Mouse (Mus musculus): ENCODE measurements at regions not wholly inside any gene's neighbourhood (a gene's known extent, or its start where the extent isn't known, plus 50 kb on each side); places are given as distances from the start of the nearest gene placed in this dataset.
"Not testable (repeated sequence)": the region's sequence is repeated elsewhere in the genome, so short reads cannot be mapped to it uniquely, and the experiment has no call there.

DNA sequence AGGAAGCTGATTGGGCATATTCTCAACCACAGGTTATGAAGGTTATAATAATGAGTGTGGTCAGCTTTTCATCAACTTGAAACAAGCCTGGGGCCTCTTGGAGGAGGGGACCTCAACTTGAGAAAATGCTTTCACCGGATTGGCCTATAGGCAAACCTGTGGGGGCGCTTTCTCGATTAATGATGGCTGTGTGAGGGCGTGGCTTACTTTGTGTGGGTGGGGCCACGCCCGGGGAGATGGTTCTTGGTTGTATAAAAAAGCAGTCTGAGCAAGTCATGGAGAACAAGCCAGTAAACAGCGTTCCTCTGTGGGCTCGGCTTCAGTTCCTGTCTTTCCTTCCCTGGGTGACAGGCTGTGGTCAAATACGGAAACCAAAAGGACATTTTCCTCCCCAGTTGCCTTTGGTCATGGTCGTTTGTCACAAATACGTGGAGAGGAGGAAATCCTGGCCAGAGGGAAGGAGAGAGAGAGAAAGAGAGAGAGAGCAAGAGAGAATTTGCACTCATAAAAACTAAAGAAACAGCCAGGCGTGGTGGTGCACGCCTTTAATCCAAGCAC is 163.1 kb downstream of the Ifng start:
- DNase-seq, result no peak

DNA sequence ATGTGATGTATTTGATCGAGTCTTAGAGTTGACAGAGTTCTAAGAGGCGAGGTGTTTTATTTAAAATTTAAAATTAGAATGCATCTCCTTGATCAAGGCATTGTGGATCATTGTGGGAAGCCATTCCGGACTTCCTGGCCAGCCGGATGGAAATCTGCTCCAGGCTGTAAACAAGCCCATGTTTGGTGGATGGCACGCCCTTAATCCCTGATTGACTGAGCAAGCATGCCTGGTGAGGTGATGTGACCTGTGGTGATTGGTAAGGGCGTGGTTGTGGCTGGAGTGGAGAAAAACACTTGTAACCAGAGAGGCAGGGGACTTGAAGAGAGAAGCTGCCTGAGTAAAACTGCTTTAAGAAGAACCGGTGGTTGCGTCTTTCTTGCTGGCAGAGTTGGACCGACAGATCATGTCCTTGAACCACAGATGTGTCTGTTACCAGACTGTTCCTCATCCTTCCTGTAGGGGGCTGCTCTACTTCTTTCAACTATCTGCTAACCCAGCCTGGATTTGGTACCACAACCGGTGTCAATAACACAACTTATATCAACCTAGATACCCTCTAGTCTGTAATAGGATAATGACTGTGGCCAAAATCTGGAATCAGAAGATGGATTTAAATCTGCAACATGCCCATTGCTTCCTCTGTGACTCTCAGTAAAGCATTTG is 164.4 kb downstream of the Ifng start:
- no peak for DNase-seq

DNA sequence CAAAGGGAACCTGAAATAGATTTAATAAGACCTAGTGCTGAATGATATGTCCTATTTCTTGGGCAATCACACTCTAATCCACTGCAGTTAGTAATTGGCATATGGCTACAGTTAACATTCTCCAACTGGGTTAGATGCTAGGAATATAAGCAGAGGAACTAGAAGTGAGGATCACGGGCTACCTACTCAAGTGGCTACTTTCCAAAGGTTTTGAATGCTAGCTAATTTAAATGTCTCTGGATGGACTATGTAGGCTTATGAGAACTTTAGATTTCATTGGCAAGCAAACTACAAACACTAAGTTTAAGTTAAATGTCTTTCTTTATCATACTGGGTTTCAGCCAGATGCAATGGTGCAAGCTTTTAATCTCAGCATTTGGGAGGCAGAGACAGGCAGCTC is 166.6 kb downstream of the Ifng start:
- no peak for DNase-seq

DNA sequence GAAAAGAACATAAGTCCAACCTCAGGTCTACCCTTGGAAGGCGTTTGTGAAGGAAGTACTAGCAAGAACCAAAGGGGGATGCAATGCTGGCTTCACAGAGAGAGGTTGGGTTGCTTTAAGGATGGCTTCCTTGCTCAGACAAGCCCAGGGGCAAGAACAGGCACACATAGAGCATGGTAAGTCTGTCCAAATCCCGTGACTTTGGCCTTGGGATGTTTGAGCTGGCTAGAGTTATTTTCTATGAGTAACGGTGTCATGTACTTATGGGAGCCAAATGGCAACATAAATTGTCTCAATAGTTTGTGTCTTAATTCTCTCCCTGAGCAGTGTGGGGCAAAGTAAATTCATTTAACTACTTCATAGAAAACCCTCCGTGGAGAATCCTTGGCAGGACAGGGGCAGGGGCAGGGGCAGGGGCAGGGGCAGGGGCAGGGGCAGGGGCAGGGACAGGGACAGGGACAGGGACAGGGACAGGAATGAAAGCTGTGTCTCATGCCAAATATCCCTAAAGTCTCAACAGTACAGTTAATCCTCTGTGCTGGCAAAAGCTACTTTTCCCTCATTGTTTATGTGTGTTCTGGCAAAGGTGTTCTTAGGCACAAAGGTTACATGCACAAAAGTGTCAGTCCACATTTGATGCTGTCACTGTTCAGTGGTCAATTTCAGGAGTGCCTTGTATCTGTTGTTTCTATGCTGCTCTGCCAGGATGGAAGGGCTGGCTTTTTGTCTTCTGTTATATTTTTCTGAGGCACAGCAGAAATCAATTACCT is 167.7 kb downstream of the Ifng start:
- no peak for DNase-seq

DNA sequence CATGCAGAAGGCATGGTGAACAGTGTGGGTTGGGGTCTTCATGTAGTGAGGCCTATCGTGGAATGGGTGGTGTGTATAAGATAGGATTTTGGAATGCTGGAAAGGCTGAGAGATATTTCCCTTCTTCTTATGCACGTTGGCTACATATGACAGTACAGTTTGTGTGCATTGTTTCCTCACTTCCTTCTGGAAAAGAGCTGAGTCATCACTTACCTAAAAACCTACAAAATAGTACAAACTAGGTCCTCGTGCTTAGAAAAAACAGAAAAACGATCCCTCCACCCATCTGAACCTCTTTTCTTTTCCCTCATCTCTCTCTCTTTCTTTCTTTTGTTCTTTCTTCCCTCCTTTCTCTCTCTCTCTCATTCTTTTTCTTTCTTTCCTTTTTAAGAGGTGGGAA is 168.3 kb downstream of the Ifng start:
- no peak for DNase-seq

DNA sequence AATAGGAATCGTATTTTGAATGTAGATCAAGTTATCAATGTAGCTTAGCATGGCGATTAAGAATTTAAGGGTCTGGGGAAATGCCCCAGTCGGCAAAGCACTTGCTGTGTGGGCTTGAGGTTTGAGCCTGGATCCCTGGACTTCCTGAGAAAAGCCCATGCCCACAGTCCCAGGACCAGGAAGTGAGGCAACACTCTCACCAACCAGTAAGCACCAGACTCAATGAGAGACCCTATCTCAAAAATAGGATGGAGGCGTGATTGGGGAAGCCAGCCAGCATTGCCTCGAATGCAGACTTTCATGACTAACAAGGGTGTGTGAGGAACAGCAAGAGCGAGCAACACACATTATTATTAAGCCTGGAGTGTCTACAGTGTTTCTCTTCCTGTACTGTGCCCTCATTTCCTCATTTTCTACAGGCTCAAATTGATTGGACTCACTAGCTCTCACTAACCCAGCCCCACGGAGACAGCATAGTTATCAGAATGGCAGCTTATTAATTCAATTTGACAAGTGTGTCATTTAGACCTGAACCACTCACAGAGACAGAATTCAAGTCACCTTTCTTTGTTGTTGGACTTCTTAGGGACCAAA is 170.1 kb downstream of the Ifng start:
- DNase-seq, result no peak

DNA sequence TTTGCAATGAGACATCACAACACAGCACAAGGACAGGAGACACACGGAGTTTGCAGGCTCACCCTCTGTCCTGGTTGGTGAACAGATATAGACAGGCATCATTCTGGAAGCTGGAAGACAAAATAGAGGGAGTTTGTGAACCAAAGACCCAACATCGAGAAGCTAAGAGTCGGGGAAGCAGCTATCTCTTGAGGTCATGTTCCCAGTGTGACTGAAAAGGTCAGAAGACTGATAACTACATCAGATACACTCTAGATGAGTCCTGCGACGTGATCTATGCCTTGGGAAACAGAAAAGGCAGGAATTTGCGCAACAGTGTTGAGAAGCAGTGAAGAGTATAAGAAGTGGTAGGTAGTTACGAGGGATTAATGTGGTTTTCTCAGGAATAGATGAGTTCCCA is 171.2 kb downstream of the Ifng start:
- DNase-seq, result no peak

DNA sequence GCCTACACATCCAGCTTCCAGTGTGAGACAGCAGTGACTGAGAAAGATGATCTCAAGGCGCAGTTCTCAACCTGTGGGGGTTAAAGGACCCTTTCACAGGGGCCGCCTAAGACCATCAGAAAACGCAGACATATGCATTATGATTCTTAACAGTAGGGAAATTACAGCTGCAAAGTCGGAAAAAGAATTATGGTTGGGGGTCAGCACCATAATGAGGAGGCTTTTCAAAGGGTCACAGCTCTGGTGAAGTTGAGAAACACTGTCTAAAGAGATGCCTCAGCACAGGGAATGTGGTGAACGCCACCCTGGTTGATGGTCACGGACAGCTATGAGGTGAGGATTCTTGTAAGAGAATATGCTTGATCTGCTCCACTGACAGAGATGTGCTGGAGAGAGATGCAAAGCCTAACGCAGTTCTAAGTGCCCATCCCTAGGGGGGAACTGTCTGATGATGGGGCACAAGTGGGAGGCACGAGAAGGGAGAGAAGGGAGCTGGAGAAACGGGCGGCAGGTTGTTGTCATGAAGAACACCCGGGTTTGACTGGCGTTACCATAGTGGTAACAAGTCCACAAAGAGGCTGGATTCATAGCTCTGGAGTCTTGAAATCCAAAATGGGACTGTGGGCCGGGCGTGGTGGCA is 172.3 kb downstream of the Ifng start:
- DNase-seq, result no peak

GRCm38 (mm10) chr10:118614251-118614865 is 173.5 kb downstream of the Ifng start:
- DNase-seq, result no peak

DNA sequence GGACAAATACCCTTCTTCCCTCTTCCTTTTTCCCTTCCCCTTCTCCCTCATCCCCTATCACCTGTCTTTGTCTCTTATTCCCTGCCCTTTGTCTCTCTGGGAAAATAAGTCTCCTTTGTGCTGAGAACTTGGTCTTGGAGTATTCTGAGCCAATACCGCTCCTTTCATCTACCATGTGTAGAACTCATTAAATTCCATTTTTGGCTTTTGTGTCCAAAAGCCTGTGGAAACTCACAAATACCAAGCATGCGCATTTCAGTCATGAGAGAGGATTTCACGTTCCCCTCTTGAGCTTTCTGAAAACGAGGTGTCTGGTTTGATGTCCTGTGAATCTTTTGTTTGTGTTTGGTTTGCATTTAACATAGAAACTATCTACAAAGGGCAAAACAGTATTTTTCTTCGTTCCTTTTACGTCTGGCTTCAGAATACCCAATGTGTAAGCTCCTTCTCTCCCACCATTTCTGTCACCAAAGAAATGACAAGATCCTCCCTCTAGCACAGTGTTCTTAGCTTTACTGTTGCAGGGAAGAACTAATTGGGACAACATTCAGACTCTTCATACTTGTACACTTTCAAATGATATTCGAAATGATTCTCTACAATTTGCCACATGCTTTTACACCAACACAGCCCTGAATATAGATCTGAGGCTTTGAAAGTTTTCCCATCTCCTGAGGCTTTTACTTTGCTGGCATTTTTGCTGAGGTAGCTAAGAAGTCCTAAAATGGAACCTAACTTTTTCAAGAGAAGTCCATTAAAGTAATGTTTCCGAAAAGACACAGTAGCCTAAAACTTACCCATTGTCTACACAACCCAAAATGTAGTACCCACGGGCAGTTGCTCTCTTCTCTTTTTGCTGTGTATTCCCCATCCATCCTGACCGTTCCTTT is 174.5 kb downstream of the Ifng start:
- DNase-seq, result no peak

- DNase-seq, result no peak
Observed at GRCm38 (mm10) chr10:118616031-118616615, 175.3 kb downstream of the Ifng start.

DNA sequence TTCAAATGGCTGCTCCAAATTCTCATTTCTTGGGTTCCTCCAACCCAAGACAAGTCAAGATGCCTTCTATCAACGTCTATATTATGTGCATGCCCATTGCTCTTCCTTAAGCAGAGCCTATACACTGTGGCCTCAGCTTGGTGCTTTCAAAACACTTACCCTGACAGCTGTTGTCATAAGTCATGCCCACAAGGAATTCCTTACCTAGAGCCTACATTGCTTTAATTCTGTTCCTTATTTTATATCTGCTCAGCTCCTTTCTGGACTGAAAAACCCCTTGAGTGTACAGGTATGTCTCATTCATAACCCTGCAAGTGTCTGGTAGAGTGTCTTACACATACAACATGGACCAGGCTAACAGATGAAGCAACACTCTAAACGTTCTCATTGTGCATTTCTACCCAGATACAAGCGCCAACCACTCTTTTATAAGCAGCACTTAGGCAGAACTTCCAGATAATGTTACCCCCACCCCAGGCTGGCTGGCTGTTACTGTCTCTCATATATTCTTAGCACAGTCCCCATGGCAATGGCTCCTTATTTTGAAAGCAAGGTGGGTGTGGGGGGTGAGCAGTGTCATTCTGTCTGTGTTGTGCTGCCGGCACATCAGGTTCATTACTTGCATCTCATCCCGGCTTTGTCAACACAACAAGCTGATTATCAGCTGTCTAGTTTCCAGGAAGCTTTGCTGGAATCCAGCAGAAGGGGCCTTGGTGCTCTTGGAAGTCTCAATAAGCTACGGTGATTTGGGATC is 176.6 kb downstream of the Ifng start:
- DNase-seq, result no peak

DNA sequence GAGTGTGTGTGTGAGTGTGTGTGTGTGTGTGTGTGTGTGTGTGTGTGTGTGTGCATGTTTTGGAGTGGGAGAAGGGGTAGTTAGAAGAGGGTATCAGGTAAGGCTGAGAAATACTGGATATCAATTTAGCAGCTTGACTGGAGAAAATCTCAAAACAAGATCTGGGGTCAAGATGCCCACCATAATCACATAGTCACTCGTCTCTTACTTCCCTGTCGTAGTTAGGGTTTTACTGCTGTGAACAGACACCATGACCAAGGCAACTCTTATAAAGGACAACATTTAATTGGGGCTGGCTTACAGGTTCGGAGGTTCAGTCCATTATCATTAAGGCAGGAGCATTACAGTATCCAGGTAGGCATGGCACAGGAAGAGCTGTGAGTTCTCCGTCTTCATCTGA is 177.4 kb downstream of the Ifng start:
- DNase-seq, result not testable (repeated sequence)

GRCm38 (mm10) chr10:118618766-118619600 is 178.1 kb downstream of the Ifng start:
- DNase-seq, result no peak

DNA sequence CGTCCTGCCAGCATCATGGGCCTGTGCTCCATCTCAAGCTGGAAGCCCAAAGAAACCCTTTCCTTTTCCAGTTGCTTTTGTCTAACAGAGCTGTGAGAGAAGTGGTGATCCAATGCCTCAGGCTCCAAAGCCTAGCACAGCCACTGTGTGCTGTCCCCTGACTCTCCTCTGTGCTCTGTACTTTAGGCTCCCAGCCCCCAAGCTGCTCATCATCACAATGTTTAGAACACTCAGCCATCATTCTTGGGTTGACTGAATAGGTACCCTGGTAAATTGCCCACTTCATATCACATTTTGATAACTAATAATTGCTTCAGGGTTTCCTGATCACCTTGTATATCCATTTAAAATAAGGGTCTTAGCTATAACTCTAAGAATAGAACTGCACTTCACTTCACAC is 178.8 kb downstream of the Ifng start:
- no peak for DNase-seq

DNA sequence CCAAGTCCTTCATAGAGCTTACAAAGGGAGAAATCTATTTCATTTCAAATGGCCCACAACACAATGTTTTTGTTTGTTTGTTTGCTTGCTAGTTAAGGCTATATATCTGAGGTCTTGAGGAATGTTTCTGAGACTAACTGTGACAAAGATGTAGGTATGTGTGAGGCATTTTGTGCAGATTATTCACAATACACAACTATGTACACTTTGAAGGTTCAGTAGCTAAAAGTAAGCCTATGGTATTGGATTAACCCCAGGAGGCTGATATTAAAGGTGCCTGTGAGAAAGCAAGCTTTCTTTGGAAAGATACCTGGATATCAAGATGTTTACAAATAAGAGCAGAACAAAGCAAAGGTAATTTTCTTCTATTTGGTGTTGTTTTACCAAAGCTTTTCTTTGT is 179.8 kb downstream of the Ifng start:
- no peak for DNase-seq

DNA sequence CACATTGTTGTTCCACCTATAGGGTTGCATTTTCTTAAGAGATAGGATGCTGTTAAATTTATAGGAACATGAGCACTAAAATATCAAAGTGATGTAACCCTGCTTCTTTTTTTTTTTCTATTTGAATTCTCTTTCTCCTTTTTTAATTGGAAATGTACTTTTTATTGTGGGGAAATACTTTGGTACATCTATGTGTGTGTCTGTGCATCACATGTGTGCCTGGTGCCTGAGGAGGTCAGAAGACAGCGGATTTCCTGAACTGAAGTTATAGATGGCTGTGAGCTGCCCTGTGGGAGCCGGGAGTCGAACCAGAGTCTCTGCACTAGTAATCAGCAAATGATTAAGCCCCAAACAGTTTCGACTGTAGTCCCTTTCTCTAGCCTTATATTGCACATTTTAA is 180.7 kb downstream of the Ifng start:
- no peak for DNase-seq

DNA sequence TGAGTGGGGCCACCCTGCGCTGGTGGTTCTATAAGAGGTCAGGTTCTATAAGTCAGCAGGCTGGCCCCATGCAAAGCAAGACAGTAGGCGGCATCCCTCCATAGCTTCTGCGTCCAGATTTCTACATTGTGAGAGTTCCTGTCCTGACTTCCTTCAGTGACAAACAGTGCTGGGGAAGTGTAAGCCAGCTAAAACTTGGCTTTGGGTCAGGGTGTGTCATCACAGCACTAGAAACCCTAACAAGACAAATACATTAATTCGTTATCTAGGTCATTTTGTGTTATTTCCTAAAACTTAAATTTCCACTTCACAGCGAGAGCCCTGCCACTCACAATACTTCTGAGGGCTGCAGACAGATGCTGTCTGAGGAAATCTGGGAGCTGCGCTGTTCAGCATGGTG is 181.3 kb downstream of the Ifng start:
- no peak for DNase-seq

DNA sequence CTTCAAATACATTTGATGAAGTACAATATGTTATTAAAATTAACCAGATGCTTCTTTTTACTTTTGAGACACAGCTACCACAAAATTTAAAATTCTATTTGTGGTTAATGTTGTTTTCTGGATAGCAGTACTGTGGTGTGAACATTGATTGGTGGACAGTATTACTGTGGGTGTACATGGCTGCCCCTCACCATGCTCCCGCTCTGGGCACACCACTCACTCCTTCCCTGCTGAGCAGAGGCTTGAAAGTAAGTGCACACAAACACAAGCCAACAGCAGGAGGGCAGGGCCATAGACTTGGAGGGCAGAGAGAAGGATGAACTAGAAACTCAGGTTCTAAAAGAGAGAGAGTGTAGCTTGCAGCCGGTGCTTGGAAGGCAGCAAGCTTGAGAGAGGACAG is 182.1 kb downstream of the Ifng start:
- DNase-seq, result no peak

DNA sequence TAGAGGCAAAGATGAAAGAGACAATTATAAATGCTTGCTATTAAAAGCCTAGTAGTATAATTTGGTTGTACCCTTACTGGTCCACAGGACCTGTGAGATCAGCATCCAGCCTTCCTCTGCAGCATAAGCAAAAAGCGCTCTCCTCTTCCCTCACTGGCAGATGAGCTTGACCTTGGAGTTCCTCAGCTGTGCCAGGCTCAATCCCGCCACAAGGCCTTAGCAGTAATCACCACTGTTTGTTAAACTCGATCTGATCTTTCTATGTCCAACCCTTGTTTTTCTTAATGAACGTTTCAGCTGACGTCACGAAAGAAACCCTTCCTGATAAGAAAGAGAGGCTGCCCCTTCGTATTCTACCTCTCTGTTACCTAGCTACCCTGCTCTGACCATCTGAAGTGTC is 183.5 kb downstream of the Ifng start:
- DNase-seq, result no peak
